Mouse (Mus musculus) hindbrain, embryonic 14.5 days (tissue): ENCODE data around the gene Tmem131l. TPM values are rescaled to one million over a fixed set of nuclear protein-coding genes. Genes with fewer than 3 reads are reported as not detected.
"Not testable (repeated sequence)": the region's sequence is repeated elsewhere in the genome, so short reads cannot be mapped to it uniquely, and the experiment has no call there.

Experiments
- ATAC-seq: fragments of 200-750 bp; cut with Nextera tagmentation; 2 replicates; pipeline ENCODE4 v1.8.0; 2017; ENCODE audit warnings: moderate number of reproducible peaks, mild to moderate bottlenecking, moderate TSS enrichment, moderate library complexity; ENCODE audit not compliant: low FRiP score
- DNase-seq: peaks from one replicate; pipeline ENCODE4 v3.0.0-alpha.2; 2015; ENCODE audit warnings: low spot score
- H3K27ac ChIP-seq: fragments of 300-500 bp; sonication (generic); 2 replicates; pipeline ENCODE4 v1.5.1; 2014; ENCODE audit warnings: mild to moderate bottlenecking, moderate library complexity
- H3K27me3 ChIP-seq: fragments of 300-500 bp; sonication (generic); 2 replicates; pipeline ENCODE4 v1.6.1; 2014; ENCODE audit warnings: mild to moderate bottlenecking, low read length, mixed read lengths; ENCODE audit not compliant: control insufficient read depth, insufficient read depth
- H3K36me3 ChIP-seq: fragments of 300-500 bp; sonication (generic); replicated peaks from 2 replicates; pipeline ENCODE4 v1.6.1; 2014; ENCODE audit not compliant: control insufficient read depth, insufficient read depth
- H3K4me1 ChIP-seq: fragments of 300-500 bp; sonication (generic); replicated peaks from 2 replicates; pipeline ENCODE4 v1.6.1; 2014; ENCODE audit warnings: antibody characterized with exemption, low read length, mixed read lengths; ENCODE audit not compliant: control insufficient read depth, insufficient read depth
- H3K4me2 ChIP-seq: fragments of 300-500 bp; sonication (generic); replicated peaks from 2 replicates; pipeline ENCODE4 v1.6.1; 2014; ENCODE audit warnings: mild to moderate bottlenecking, moderate library complexity
- H3K4me3 ChIP-seq: fragments of 300-500 bp; sonication (generic); replicated peaks from 2 replicates; pipeline ENCODE4 v1.5.1; 2014; ENCODE audit warnings: mild to moderate bottlenecking, low read length
- H3K9ac ChIP-seq: fragments of 300-500 bp; sonication (generic); 2 replicates; pipeline ENCODE4 v1.6.1; 2014
- H3K9me3 ChIP-seq: fragments of 300-500 bp; sonication (generic); 2 replicates; pipeline ENCODE4 v1.6.1; 2016; ENCODE audit warnings: low read length; ENCODE audit not compliant: control insufficient read depth
- WGBS: fragments of 180-500 bp; shearing (Covaris S2); extraction: QIAGEN DNeasy Blood & Tissue Kit; methylation state at CpG from one replicate; pipeline ENCODE4 v1.1.7; 2014; 5-methylcytosine and 5-hydroxymethylcytosine counted together
- polyA plus RNA-seq: library from polyadenylated mRNA; unstranded; fragments of >200 nt; fragmentation: Nextera tagmentation; extraction: Ambion mirVana; gene quantifications from 2 replicates; pipeline ENCODE4 v1.2.1, GENCODE M21; 2014

Tmem131l gene
- polyA plus RNA-seq, 1 experiment from 2014 or later = 57.5 TPM

- Histone ChIP-seq H3K4me2 (no peak overlapping the region), H3K4me3 (no peak overlapping the region), H3K36me3 (peaks cover 70% of the 10 kb centered on the region), H3K27ac (no peak overlapping the region), H3K4me1 (no peaks in the 10 kb centered on the region), H3K9ac (no peak overlapping the region), H3K27me3 (no peaks in the 10 kb centered on the region), H3K9me3 (no peaks in the 10 kb centered on the region)
- WGBS = 98% methylated on average over 9 of the region's 9 CpGs
- DNase-seq (no peak), ATAC-seq (no peak)
These were observed 141.7 kb downstream of the Tmem131l start for GRCm38 (mm10) chr3:83898246-83898645.

- no peak for ATAC-seq
- no peak for DNase-seq
- WGBS = 46% methylated on average over 3 of the region's 3 CpGs
- Histone ChIP-seq H3K9me3 (no peaks in the 10 kb centered on the region), H3K27me3 (no peaks in the 10 kb centered on the region), H3K27ac (no peak overlapping the region), H3K4me3 (no peak overlapping the region), H3K4me1 (no peaks in the 10 kb centered on the region), H3K36me3 (peaks cover 46% of the 10 kb centered on the region), H3K9ac (no peak overlapping the region), H3K4me2 (no peak overlapping the region)
These were observed 144.2 kb downstream of the Tmem131l start for GRCm38 (mm10) chr3:83895811-83896210.

GRCm38 (mm10) chr3:83895111-83895510, 144.9 kb downstream of the Tmem131l start:
- DNase-seq (no peak), ATAC-seq (no peak)
- Histone ChIP-seq H3K27ac (no peak overlapping the region), H3K4me1 (no peaks in the 10 kb centered on the region), H3K27me3 (no peaks in the 10 kb centered on the region), H3K36me3 (peaks cover 39% of the 10 kb centered on the region), H3K4me3 (no peak overlapping the region), H3K9me3 (no peaks in the 10 kb centered on the region), H3K4me2 (no peak overlapping the region), H3K9ac (no peak overlapping the region)
- WGBS = 91% methylated on average over 5 of the region's 5 CpGs

GRCm38 (mm10) chr3:83885163-83885562, 154.8 kb downstream of the Tmem131l start:
- no peak overlapping the region for H3K27ac ChIP-seq
- 86% methylated on average over 2 of the region's 2 CpGs for WGBS
- no peak; the same call in 1 of the 2 replicates for ATAC-seq

GRCm38 (mm10) chr3:83879261-83880050, 160.5 kb downstream of the Tmem131l start:
- H3K27me3 ChIP-seq, H3K9ac ChIP-seq, H3K9me3 ChIP-seq, ATAC-seq, H3K4me2 ChIP-seq, H3K4me3 ChIP-seq, H3K27ac ChIP-seq, DNase-seq, H3K4me1 ChIP-seq, H3K36me3 ChIP-seq: not testable (repeated sequence)
- WGBS = 72% methylated on average over 5 of the region's 5 CpGs

More at GRCm38 (mm10) chr3:83885163-83885562, 154.8 kb downstream of the Tmem131l start:
- Histone ChIP-seq H3K27me3 (no peaks in the 10 kb centered on the region), H3K4me1 (no peaks in the 10 kb centered on the region), H3K36me3 (no peaks in the 10 kb centered on the region), H3K9ac (no peak overlapping the region), H3K4me2 (no peak overlapping the region), H3K4me3 (no peak overlapping the region), H3K9me3 (no peaks in the 10 kb centered on the region)
- DNase-seq = no peak

GRCm38 (mm10) chr3:83878801-83879200, 161.2 kb downstream of the Tmem131l start:
- Histone ChIP-seq H3K27ac (no peak overlapping the region), H3K9ac (no peak overlapping the region), H3K4me3 (no peak overlapping the region), H3K4me2 (no peak overlapping the region), H3K27me3 (no peaks in the 10 kb centered on the region), H3K36me3 (no peaks in the 10 kb centered on the region), H3K9me3 (0 out of 2 replicates have a peak, but pooled peaks cover 4% of the 10 kb centered on the region), H3K4me1 (no peaks in the 10 kb centered on the region)
- no peak for DNase-seq
- ATAC-seq = no peak
- WGBS = 94% methylated on average over 4 of the region's 4 CpGs

GRCm38 (mm10) chr3:83876299-83876698, 163.7 kb downstream of the Tmem131l start:
- DNase-seq (no peak), ATAC-seq (no peak)
- 68% methylated on average over 4 of the region's 4 CpGs for WGBS
- Histone ChIP-seq H3K4me1 (no peaks in the 10 kb centered on the region), H3K27me3 (no peaks in the 10 kb centered on the region), H3K4me3 (no peak overlapping the region), H3K36me3 (no peaks in the 10 kb centered on the region), H3K9me3 (0 out of 2 replicates have a peak, but pooled peaks cover 4% of the 10 kb centered on the region), H3K4me2 (no peak overlapping the region), H3K27ac (no peak overlapping the region), H3K9ac (no peak overlapping the region)

GRCm38 (mm10) chr3:83875078-83875477, 164.9 kb downstream of the Tmem131l start:
- not testable (repeated sequence) for H3K27me3 ChIP-seq, H3K9ac ChIP-seq, ATAC-seq, H3K4me2 ChIP-seq, H3K4me3 ChIP-seq, H3K9me3 ChIP-seq, H3K36me3 ChIP-seq, H3K27ac ChIP-seq, DNase-seq, H3K4me1 ChIP-seq
- 90% methylated on average over 2 of the region's 2 CpGs for WGBS

- not testable (repeated sequence) for H3K4me3 ChIP-seq, H3K4me2 ChIP-seq, H3K27ac ChIP-seq, H3K27me3 ChIP-seq, DNase-seq, H3K36me3 ChIP-seq, H3K9ac ChIP-seq, H3K4me1 ChIP-seq, H3K9me3 ChIP-seq, ATAC-seq
- WGBS = 92% methylated on average over 2 of the region's 2 CpGs
These were observed 167.1 kb downstream of the Tmem131l start for GRCm38 (mm10) chr3:83872853-83873252.
